Mouse (Mus musculus): Measurements from ENCODE around the gene Arhgef10l.

DNA sequence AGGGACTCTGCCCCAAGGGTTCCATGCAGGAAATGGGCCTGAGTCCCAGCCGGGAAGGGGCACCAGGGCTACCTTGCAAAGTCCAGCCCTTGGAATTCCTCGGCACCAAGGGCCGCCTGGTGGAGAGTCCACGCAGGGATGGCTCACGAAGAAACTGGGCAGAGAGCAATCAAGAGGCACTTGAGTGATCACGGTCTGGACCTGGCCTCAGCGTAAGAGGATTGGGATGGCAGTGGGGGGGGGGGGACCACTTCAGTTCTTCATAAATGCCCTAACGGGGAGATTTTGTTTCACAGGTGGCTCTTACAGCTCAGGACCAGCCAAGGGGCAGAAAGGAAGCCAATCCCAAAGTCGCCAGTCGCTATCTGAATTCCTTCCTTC is 41.7 kb downstream of the Arhgef10l start:
- TF ChIP-seq CTCF (IDR thresholded peaks at IDR 0.05; ENCODE audit: borderline replicate concordance, control insufficient read depth, extremely low read depth, insufficient read depth, low read length, poor library complexity) = no peak
- TF ChIP-seq POLR2A (IDR thresholded peaks at IDR 0.05; ENCODE audit: control insufficient read depth, extremely low read depth, insufficient read depth, low read length, poor library complexity) = no peak

Data from thymus, adult 2 months (tissue).